Comparison of ENCODE assay signal across 16 mouse cellular contexts in genomic region chr3:143722082-143722481, GRCm38 (mm10).
"Had no signal": no experiment of that assay in that cellular context is flagged by ENCODE, and none has a peak within 500 bp of the region (broad histone marks: within the 10 kb centered on the region; RNA-seq: fewer than 3 reads in every experiment).

No protein-coding gene starts in this region.

- H3K27me3 ChIP-seq: kidney, embryonic 15.5 days; neural tube, embryonic 15.5 days had no signal

- H3K4me2 ChIP-seq: kidney, embryonic 15.5 days; limb, embryonic 13.5 days; neural tube, embryonic 15.5 days had no signal

- H3K4me1 ChIP-seq: kidney, embryonic 15.5 days; midbrain, embryonic 10.5 days; neural tube, embryonic 15.5 days had no signal

- ATAC-seq: intestine, embryonic 16.5 days had no signal

- H3K4me3 ChIP-seq: kidney, embryonic 15.5 days; limb, embryonic 13.5 days; midbrain, embryonic 10.5 days; myocyte; neural tube, embryonic 15.5 days had no signal

- H3K9ac ChIP-seq: kidney, embryonic 15.5 days; limb, embryonic 13.5 days; liver, embryonic 14.5 days; neural tube, embryonic 15.5 days had no signal

- H3K9me3 ChIP-seq: kidney, embryonic 15.5 days; limb, embryonic 13.5 days; midbrain, embryonic 10.5 days; neural tube, embryonic 15.5 days had no signal

- H3K27ac ChIP-seq: kidney, embryonic 15.5 days; limb, embryonic 13.5 days; liver, embryonic 14.5 days; midbrain, embryonic 10.5 days; neural tube, embryonic 15.5 days had no signal

- H3K36me3 ChIP-seq: kidney, embryonic 15.5 days; limb, embryonic 13.5 days; midbrain, embryonic 10.5 days; neural tube, embryonic 15.5 days had no signal

- DNase-seq: kidney, adult 2 months; kidney, postnatal 36 days; layer of hippocampus, postnatal 36 days; lung, adult 2 months; lung, postnatal 4 days; midbrain, embryonic 14.5 days; right cerebral cortex, postnatal 25 days; thymus, adult 18-20 months; thymus, postnatal 14 days had no signal
